Mouse (Mus musculus) effector memory CD4-positive, alpha-beta T cell, adult 7 months (primary cell): ENCODE data around the gene Xpo1. TPM values are rescaled to one million over a fixed set of nuclear protein-coding genes. Genes with fewer than 3 reads are reported as not detected.

ENCODE experiments used
- polyA plus RNA-seq: library from polyadenylated mRNA; unstranded; fragments of 100-300 nt; shearing (Covaris generic); gene quantifications from one replicate; pipeline ENCODE4 v1.2.1, GENCODE M21; 2017

The Xpo1 gene
- 77.5 TPM for polyA plus RNA-seq

GRCm38 (mm10) chr11:23255427-23256193 lies at the start of gene Xpo1:
TSS of gene Xpo1 (plus strand) at chr11:23256041.

GRCm38 (mm10) chr11:23306764-23307565 lies 51.1 kb downstream of the Xpo1 start, which contains the start of gene Usp34:
TSS of gene Usp34 (plus strand) at chr11:23306895.

Other genes with a start within 250 kb of the Xpo1 start
- 4.1 TPM for gene Fam161a, start 248.5 kb upstream of the Xpo1 start, polyA plus RNA-seq
- gene Usp34, start 50.9 kb downstream of the Xpo1 start, polyA plus RNA-seq, result 7.6 TPM
- gene Ahsa2, start 242.0 kb downstream of the Xpo1 start, polyA plus RNA-seq, result 120 TPM